Mouse (Mus musculus): ENCODE data around the gene Med18. TPM values are rescaled to one million over a fixed set of nuclear protein-coding genes. Genes with fewer than 3 reads are reported as not detected.

Gene Med18
- total and polyA plus RNA-seq, 3 experiments, result 13.4 to 32.9 TPM; not detected in 1

- Histone ChIP-seq H3K4me1 (ENCODE audit: control insufficient read depth in 1 of 2, insufficient read depth in 2 of 2, low read length in 2 of 2) (peaks cover 32 to 45% of the 10 kb centered on the region in 2 experiments), H3K36me3 (ENCODE audit: control insufficient read depth in 1 of 2, insufficient read depth in 2 of 2, low read length in 2 of 2) (peaks cover 0 to 53% of the 10 kb centered on the region in 2 experiments; a peak in 3 of 4 replicates), H3K27me3 (ENCODE audit: control insufficient read depth in 1 of 2, insufficient read depth in 2 of 2, low read length in 2 of 2) (no peaks in the 10 kb centered on the region), H3K9me3 (replicated peaks; ENCODE audit: insufficient read depth, low read length) (no peaks in the 10 kb centered on the region), H3K27ac (ENCODE audit: control insufficient read depth, low read depth, low read length) (peak within 1 kb of the TSS; percentile 92), H3K79me2 (ENCODE audit: control insufficient read depth, insufficient read depth, low read length, poor library complexity) (peaks cover 55% of the 10 kb centered on the region), H3K9ac (ENCODE audit: control insufficient read depth, low read depth, low read length, poor library complexity, severe bottlenecking) (peak within 1 kb of the TSS; percentile 95), H3K4me3 (ENCODE audit: control insufficient read depth in 1 of 2, insufficient read depth in 1 of 2, low read depth in 2 of 2, low read length in 2 of 2) (peak within 1 kb of the TSS; percentile 97 to 99)
- DNase-seq (ENCODE audit: low read depth, low spot score), result peak; percentile 99
- TF ChIP-seq JUND (IDR thresholded peaks at IDR 0.05; ENCODE audit: low read depth, low read length), result no peak
- peak; percentile 65 for TF ChIP-seq ELF1 (IDR thresholded peaks at IDR 0.05; ENCODE audit: low read depth, low read length)
- no peak for TF ChIP-seq USF2 (IDR thresholded peaks at IDR 0.05; ENCODE audit: borderline replicate concordance in 1 of 2, insufficient read depth in 1 of 2, low read depth in 1 of 2, low read length in 2 of 2)
- no peak for TF ChIP-seq E2F4 (IDR thresholded peaks at IDR 0.05; ENCODE audit: borderline replicate concordance, low read depth, low read length)
- TF ChIP-seq USF1 (IDR thresholded peaks at IDR 0.05; ENCODE audit: low read depth, low read length), result peak; percentile 45; the same call in 1 of the 2 replicates
- peak; percentile 34; the same call in 1 of the 2 replicates for TF ChIP-seq ETS1 (IDR thresholded peaks at IDR 0.05; ENCODE audit: low read depth, low read length)
- TF ChIP-seq MYB (IDR thresholded peaks at IDR 0.05; ENCODE audit: low read depth, low read length), result no peak
- no peak for TF ChIP-seq SMC3 (IDR thresholded peaks at IDR 0.05; ENCODE audit: low read depth, low read length)
- no peak for TF ChIP-seq CTCF (IDR thresholded peaks at IDR 0.05 in 2 of 3, conservative IDR thresholded peaks at IDR 0.05 in 1 of 3; ENCODE audit: control insufficient read depth in 1 of 3, insufficient read depth in 1 of 3, low read depth in 2 of 3, low read length in 3 of 3, poor library complexity in 1 of 3, severe bottlenecking in 1 of 3)
- peak; percentile 97 for TF ChIP-seq ZMIZ1 (IDR thresholded peaks at IDR 0.05; ENCODE audit: low read depth, low read length)
- TF ChIP-seq GATA1 (IDR thresholded peaks at IDR 0.05; ENCODE audit: low read depth, low read length), result 0 out of 2 replicates have a peak, but pooled peaks have one; percentile 11
- no peak for TF ChIP-seq TAL1 (IDR thresholded peaks at IDR 0.05; ENCODE audit: low read length)
- TF ChIP-seq NELFE (IDR thresholded peaks at IDR 0.05; ENCODE audit: low read depth, low read length), result peak; percentile 98
- no peak for TF ChIP-seq POLR2AphosphoS5 (IDR thresholded peaks at IDR 0.05; ENCODE audit: borderline replicate concordance, low read depth, low read length)
- peak; percentile 95 for TF ChIP-seq HCFC1 (IDR thresholded peaks at IDR 0.05; ENCODE audit: low read depth, low read length)
- 0 out of 2 replicates have a peak, but pooled peaks have one; percentile 50 for TF ChIP-seq RCOR1 (IDR thresholded peaks at IDR 0.05; ENCODE audit: low read depth, low read length)
- peak; percentile 54; the same call in 1 of the 2 replicates for TF ChIP-seq MAX (IDR thresholded peaks at IDR 0.05; ENCODE audit: low read length)
- TF ChIP-seq MAFK (IDR thresholded peaks at IDR 0.05; ENCODE audit: borderline replicate concordance, low read depth, low read length), result no peak
- peak; percentile 88 for TF ChIP-seq TBP (IDR thresholded peaks at IDR 0.05; ENCODE audit: low read depth, low read length)
- TF ChIP-seq MXI1 (IDR thresholded peaks at IDR 0.05; ENCODE audit: low read depth, low read length), result peak; percentile 91
- TF ChIP-seq RAD21 (IDR thresholded peaks at IDR 0.05; ENCODE audit: low read depth, low read length), result no peak
- TF ChIP-seq POLR2AphosphoS2 (IDR thresholded peaks at IDR 0.05; ENCODE audit: low read length), result peak; percentile 98
- TF ChIP-seq KAT2A (conservative IDR thresholded peaks at IDR 0.05; ENCODE audit: low read depth, low read length), result peak; percentile 71
- peak; percentile 38; the same call in 1 of the 2 replicates for TF ChIP-seq NRF1 (IDR thresholded peaks at IDR 0.05; ENCODE audit: insufficient read depth, low read depth, low read length, poor library complexity, severe bottlenecking)
- TF ChIP-seq ZNF384 (IDR thresholded peaks at IDR 0.05; ENCODE audit: low read depth, low read length), result no peak
- peak; percentile 89 for TF ChIP-seq SIN3A (IDR thresholded peaks at IDR 0.05; ENCODE audit: low read length)
- 0 out of 2 replicates have a peak, but pooled peaks have one; percentile 25 for TF ChIP-seq UBTF (IDR thresholded peaks at IDR 0.05; ENCODE audit: borderline replicate concordance, insufficient read depth, low read depth, low read length)
- no peak for TF ChIP-seq BHLHE40 (IDR thresholded peaks at IDR 0.05; ENCODE audit: borderline replicate concordance, low read depth, low read length)
- TF ChIP-seq ZKSCAN1 (IDR thresholded peaks at IDR 0.05; ENCODE audit: low read depth, low read length), result no peak
- TF ChIP-seq ZC3H11A (IDR thresholded peaks at IDR 0.05; ENCODE audit: low read depth, low read length), result 0 out of 2 replicates have a peak, but pooled peaks have one; percentile 6
- no peak for TF ChIP-seq GABPA (IDR thresholded peaks at IDR 0.05; ENCODE audit: low read depth, low read length)
- peak; percentile 74 for TF ChIP-seq MAZ (IDR thresholded peaks at IDR 0.05; ENCODE audit: low read depth, low read length)
- TF ChIP-seq CHD1 (IDR thresholded peaks at IDR 0.05; ENCODE audit: low read depth, low read length), result no peak
- peak; percentile 80 for TF ChIP-seq TCF12 (IDR thresholded peaks at IDR 0.05; ENCODE audit: low read depth, low read length)
- TF ChIP-seq EP300 (IDR thresholded peaks at IDR 0.05; ENCODE audit: low read depth in 1 of 2, low read length in 2 of 2), result no peak
- peak; percentile 87 to 93 for TF ChIP-seq POLR2A (IDR thresholded peaks at IDR 0.05; ENCODE audit: control insufficient read depth in 1 of 2, insufficient read depth in 1 of 2, low read depth in 1 of 2, low read length in 2 of 2, poor library complexity in 1 of 2)
- TF ChIP-seq MEF2A (IDR thresholded peaks at IDR 0.05; ENCODE audit: extremely low read depth, insufficient replicate concordance, low read depth, low read length, poor library complexity, severe bottlenecking), result no peak
Observed at GRCm38 (mm10) chr4:132510352-132510798, 46.7 kb upstream of the Med18 start, which contains the start of gene Sesn2. TSS of gene Sesn2 (minus strand) at chr4:132510501.
